Mouse (Mus musculus) kidney, adult 2 months (tissue): Measurements from ENCODE around the gene Exd2. TPM values are rescaled to one million over a fixed set of nuclear protein-coding genes. Genes with fewer than 3 reads are reported as not detected.

Experiments used
- DNase-seq: peaks from one replicate; pipeline ENCODE4 v3.0.0; 2021
- H3K27ac ChIP-seq: fragments of 200-500 bp; 2 replicates; pipeline ENCODE4 v1.5.1; 2012; ENCODE audit warnings: low read depth, low read length, control low read depth, inconsistent platforms; ENCODE audit not compliant: insufficient read depth
- H3K27me3 ChIP-seq: fragments of 200-500 bp; replicated peaks from 2 replicates; pipeline ENCODE4 v1.6.1; 2012; ENCODE audit warnings: mild to moderate bottlenecking, moderate library complexity, low read length, inconsistent platforms; ENCODE audit not compliant: control insufficient read depth, insufficient read depth
- H3K36me3 ChIP-seq: fragments of 200-500 bp; 2 replicates; pipeline ENCODE4 v1.6.1; 2012; ENCODE audit warnings: mild to moderate bottlenecking, moderate library complexity, low read length, inconsistent platforms; ENCODE audit not compliant: control insufficient read depth, insufficient read depth
- H3K4me1 ChIP-seq: fragments of 200-500 bp; 2 replicates; pipeline ENCODE4 v1.6.1; 2011; ENCODE audit warnings: low read length; ENCODE audit not compliant: control insufficient read depth, insufficient read depth
- H3K4me3 ChIP-seq: fragments of 200-500 bp; 2 replicates; pipeline ENCODE4 v1.5.1; 2011; ENCODE audit warnings: mild to moderate bottlenecking, low read depth, low read length, control low read depth; ENCODE audit not compliant: insufficient read depth
- CTCF ChIP-seq: fragments of 200-500 bp; conservative IDR thresholded peaks from 2 replicates; pipeline ENCODE4 v1.5.1; 2011; ENCODE audit warnings: low read depth, mild to moderate bottlenecking, control low read depth, low read length, moderate library complexity, mixed read lengths; ENCODE audit not compliant: insufficient read depth, insufficient read length
- POLR2A ChIP-seq: fragments of 200-500 bp; IDR thresholded peaks from one replicate; pipeline ENCODE4 v1.6.1; 2011; ENCODE audit warnings: low read depth, low read length, control low read depth
- WGBS: fragments of 180-500 bp; shearing (Covaris S2); methylation state at CpG from one replicate; pipeline ENCODE4 v1.1.7; 2018; 5-methylcytosine and 5-hydroxymethylcytosine counted together
- polyA plus RNA-seq: library from polyadenylated mRNA; depleted of rRNA; stranded (reverse); fragments of >200 nt; gene quantifications from 2 replicates; pipeline ENCODE4 v1.2.3, GENCODE M21; 2012

Exd2 gene
- polyA plus RNA-seq, 1 experiment, result 12.1 TPM

- H3K36me3 ChIP-seq, result no peaks in the 10 kb centered on the region
- H3K27ac ChIP-seq, result no peak overlapping the region
- 87% methylated on average over 5 of the region's 5 CpGs for WGBS
- H3K4me3 ChIP-seq, result no peak overlapping the region
- H3K27me3 ChIP-seq, result no peaks in the 10 kb centered on the region
- H3K4me1 ChIP-seq, result no peaks in the 10 kb centered on the region
- no peak for TF ChIP-seq CTCF
- no peak for DNase-seq
Observed at GRCm38 (mm10) chr12:80527727-80528389, 65.0 kb downstream of the Exd2 start.

- H3K27me3 ChIP-seq, result no peaks in the 10 kb centered on the region
- H3K36me3 ChIP-seq, result no peaks in the 10 kb centered on the region
- no peak for DNase-seq
- 49% methylated on average over 2 of the region's 2 CpGs for WGBS
- no peaks in the 10 kb centered on the region for H3K4me1 ChIP-seq
- H3K4me3 ChIP-seq, result no peak overlapping the region
- no peak for TF ChIP-seq POLR2A
- no peak for TF ChIP-seq CTCF
- H3K27ac ChIP-seq, result no peak overlapping the region
Observed at GRCm38 (mm10) chr12:80530052-80530451, 67.2 kb downstream of the Exd2 start.

GRCm38 (mm10) chr12:80530630-80531029 lies 67.7 kb downstream of the Exd2 start:
- Histone ChIP-seq H3K27me3 (no peaks in the 10 kb centered on the region), H3K4me1 (no peaks in the 10 kb centered on the region), H3K4me3 (no peak overlapping the region), H3K27ac (no peak overlapping the region), H3K36me3 (no peaks in the 10 kb centered on the region)
- WGBS, result 73% methylated on average over 6 of the region's 6 CpGs
- no peak for TF ChIP-seq CTCF
- no peak for TF ChIP-seq POLR2A
- DNase-seq, result no peak

GRCm38 (mm10) chr12:80531585-80531984 lies 68.7 kb downstream of the Exd2 start:
- Histone ChIP-seq H3K4me3 (no peak overlapping the region), H3K27me3 (no peaks in the 10 kb centered on the region), H3K36me3 (no peaks in the 10 kb centered on the region), H3K27ac (no peak overlapping the region), H3K4me1 (no peaks in the 10 kb centered on the region)
- 74% methylated on average over 10 of the region's 10 CpGs for WGBS
- no peak for DNase-seq
- TF ChIP-seq POLR2A (no peak), CTCF (no peak)

- Histone ChIP-seq H3K27me3 (no peaks in the 10 kb centered on the region), H3K27ac (no peak overlapping the region), H3K4me3 (no peak overlapping the region), H3K36me3 (no peaks in the 10 kb centered on the region), H3K4me1 (no peaks in the 10 kb centered on the region)
- no peak for TF ChIP-seq CTCF
- TF ChIP-seq POLR2A, result no peak
- 57% methylated on average over 2 of the region's 2 CpGs for WGBS
- DNase-seq, result peak; percentile 73
Observed at GRCm38 (mm10) chr12:80533876-80534275, 71.0 kb downstream of the Exd2 start.

GRCm38 (mm10) chr12:80537313-80537712 lies 74.4 kb downstream of the Exd2 start:
- DNase-seq, result no peak
- 88% methylated on average over 2 of the region's 2 CpGs for WGBS
- Histone ChIP-seq H3K4me3 (no peak overlapping the region), H3K36me3 (no peaks in the 10 kb centered on the region), H3K27ac (no peak overlapping the region), H3K27me3 (no peaks in the 10 kb centered on the region), H3K4me1 (no peaks in the 10 kb centered on the region)
- TF ChIP-seq POLR2A (no peak), CTCF (no peak)

GRCm38 (mm10) chr12:80538311-80538710 lies 75.4 kb downstream of the Exd2 start:
- no peaks in the 10 kb centered on the region for H3K4me1 ChIP-seq
- no peak for DNase-seq
- no peak overlapping the region for H3K4me3 ChIP-seq
- 53% methylated on average over 6 of the region's 6 CpGs for WGBS
- no peaks in the 10 kb centered on the region for H3K36me3 ChIP-seq
- TF ChIP-seq POLR2A (no peak), CTCF (no peak)
- no peaks in the 10 kb centered on the region for H3K27me3 ChIP-seq
- no peak overlapping the region for H3K27ac ChIP-seq
